Mouse (Mus musculus) C2C12 (cell line): ENCODE results near the gene Plxna2. TPM values are rescaled to one million over a fixed set of nuclear protein-coding genes. Genes with fewer than 3 reads are reported as not detected.

Experiments used
- H3K27me3 ChIP-seq: one replicate; pipeline ENCODE4 v1.6.1; 2011; ENCODE audit not compliant: control insufficient read depth, insufficient read depth, insufficient read length
- H3K36me3 ChIP-seq: one replicate; pipeline ENCODE4 v1.6.1; 2011; ENCODE audit not compliant: control insufficient read depth, insufficient read depth
- H3K4me3 ChIP-seq: one replicate; pipeline ENCODE4 v1.5.1; 2011; ENCODE audit warnings: mild to moderate bottlenecking, control low read depth; ENCODE audit not compliant: poor library complexity, insufficient read depth, severe bottlenecking
- H3K79me2 ChIP-seq: one replicate; pipeline ENCODE4 v1.6.1; 2011; ENCODE audit not compliant: control insufficient read depth, insufficient read depth
- H3K79me3 ChIP-seq: one replicate; pipeline ENCODE4 v1.6.1; 2011; ENCODE audit warnings: low read depth, control low read depth
- H3ac ChIP-seq: one replicate; pipeline ENCODE3; 2011; ENCODE audit warnings: low read depth; ENCODE audit not compliant: control insufficient read depth, insufficient read length
- CEBPB ChIP-seq: IDR thresholded peaks from one replicate; pipeline ENCODE4 v1.6.1; 2011; ENCODE audit warnings: low read depth, mild to moderate bottlenecking, control low read depth, moderate library complexity
- CTCF ChIP-seq: IDR thresholded peaks from one replicate; pipeline ENCODE4 v1.5.1; 2011; ENCODE audit not compliant: control insufficient read depth, insufficient read depth, insufficient read length
- FOSL1 ChIP-seq: IDR thresholded peaks from one replicate; pipeline ENCODE4 v1.8.0; 2011; ENCODE audit warnings: mild to moderate bottlenecking, low read length; ENCODE audit not compliant: poor library complexity, insufficient read depth, severe bottlenecking
- MAX ChIP-seq: IDR thresholded peaks from one replicate; pipeline ENCODE4 v1.6.1; 2011; ENCODE audit warnings: mild to moderate bottlenecking, control low read depth
- MYOD1 ChIP-seq: IDR thresholded peaks from one replicate; pipeline ENCODE4 v1.6.1; 2011; ENCODE audit warnings: low read depth; ENCODE audit not compliant: control insufficient read depth, insufficient read length
- MYOG ChIP-seq: IDR thresholded peaks from one replicate; pipeline ENCODE4 v1.6.1; 2011; ENCODE audit not compliant: control insufficient read depth, insufficient read length; ENCODE audit errors: extremely low read depth
- USF1 ChIP-seq: IDR thresholded peaks from one replicate; pipeline ENCODE4 v1.6.1; 2011; ENCODE audit warnings: low read depth, mild to moderate bottlenecking, control low read depth, moderate library complexity
- polyA plus RNA-seq: library from polyadenylated mRNA; unstranded; fragments of >200 nt; fragmentation: generic; extraction: Trizol; gene quantifications from one replicate; pipeline ENCODE4 v1.2.1, GENCODE M21; 2012; ENCODE audit warnings: missing spikeins

Gene Plxna2
- polyA plus RNA-seq, 1 experiment: 4.2 TPM

DNA sequence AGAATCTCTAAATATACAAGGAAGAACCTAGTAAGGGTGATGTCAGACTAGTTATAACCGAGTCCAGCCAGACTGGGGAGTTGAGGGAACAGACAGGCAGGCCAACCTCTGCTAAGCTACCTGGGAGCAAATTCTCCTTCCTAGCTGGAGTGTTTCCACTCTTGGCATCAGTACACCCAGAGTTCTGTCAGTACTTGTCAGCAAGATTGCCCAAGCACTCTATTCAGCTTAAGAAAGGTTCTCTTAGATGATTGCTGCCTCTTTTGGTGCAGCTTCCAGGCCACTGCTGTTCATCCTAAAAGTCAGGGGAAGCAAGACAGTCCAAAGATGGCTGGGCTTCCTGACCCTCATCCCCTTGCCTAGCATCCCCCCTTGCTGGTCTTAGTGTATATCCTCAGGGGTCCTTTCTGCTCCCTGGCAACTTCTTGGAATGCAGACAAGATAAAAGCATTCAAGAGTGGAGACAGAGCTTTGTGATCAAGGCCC, 24.3 kb downstream of the Plxna2 start:
- Histone ChIP-seq H3K36me3 (peaks cover 9% of the 10 kb centered on the region), H3K27me3 (no peaks in the 10 kb centered on the region), H3K79me2 (no peaks in the 10 kb centered on the region), H3K4me3 (no peak overlapping the region), H3ac (no peak overlapping the region), H3K79me3 (no peaks in the 10 kb centered on the region)
- TF ChIP-seq CTCF: no peak
- no peak for TF ChIP-seq USF1
- no peak for TF ChIP-seq MYOD1
- no peak for TF ChIP-seq FOSL1
- TF ChIP-seq CEBPB: no peak
- no peak for TF ChIP-seq MAX
- no peak for TF ChIP-seq MYOG

- Histone ChIP-seq H3K4me3 (no peak overlapping the region), H3K27me3 (no peaks in the 10 kb centered on the region), H3K79me3 (no peaks in the 10 kb centered on the region), H3K36me3 (peaks cover 9% of the 10 kb centered on the region), H3K79me2 (no peaks in the 10 kb centered on the region), H3ac (no peak overlapping the region)
- TF ChIP-seq CEBPB (no peak), FOSL1 (no peak), MYOG (no peak), MYOD1 (no peak), USF1 (no peak), CTCF (no peak), MAX (no peak)
Observed at GRCm38 (mm10) chr1:194643930-194644329, 25.9 kb downstream of the Plxna2 start.

GRCm38 (mm10) chr1:194645898-194646297, 27.9 kb downstream of the Plxna2 start:
- H3K27me3 ChIP-seq: no peaks in the 10 kb centered on the region
- TF ChIP-seq CEBPB: no peak
- no peak for TF ChIP-seq FOSL1
- no peak for TF ChIP-seq USF1
- no peak for TF ChIP-seq MAX
- no peak for TF ChIP-seq CTCF
- no peak for TF ChIP-seq MYOD1
- no peak for TF ChIP-seq MYOG
- H3K79me2 ChIP-seq: no peaks in the 10 kb centered on the region
- no peak overlapping the region for H3K4me3 ChIP-seq
- H3ac ChIP-seq: no peak overlapping the region
- H3K36me3 ChIP-seq: peaks cover 16% of the 10 kb centered on the region
- no peaks in the 10 kb centered on the region for H3K79me3 ChIP-seq

DNA sequence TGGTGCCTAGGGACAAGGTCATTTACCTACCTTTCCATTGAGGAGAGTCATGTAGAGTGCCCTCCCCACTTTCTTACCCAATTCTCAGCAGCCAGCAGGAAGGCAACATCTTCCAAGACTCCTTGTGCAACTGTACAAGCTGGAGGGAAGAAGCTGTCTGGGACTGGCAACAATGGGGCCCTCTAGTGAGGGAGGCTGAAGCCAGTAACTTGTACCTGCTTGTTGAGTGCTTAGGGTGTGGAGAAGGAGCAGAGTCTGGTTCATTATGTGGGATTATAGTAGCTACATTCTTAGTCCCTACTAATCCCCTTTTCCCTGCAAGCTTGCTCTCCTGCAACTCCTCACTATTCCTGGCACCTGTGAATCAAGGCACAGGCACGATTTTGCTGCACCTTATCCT, 32.1 kb downstream of the Plxna2 start:
- no peaks in the 10 kb centered on the region for H3K27me3 ChIP-seq
- H3K4me3 ChIP-seq: no peak overlapping the region
- no peak overlapping the region for H3ac ChIP-seq
- H3K79me3 ChIP-seq: no peaks in the 10 kb centered on the region
- H3K36me3 ChIP-seq: peaks cover 20% of the 10 kb centered on the region
- H3K79me2 ChIP-seq: no peaks in the 10 kb centered on the region
- TF ChIP-seq MAX: no peak
- TF ChIP-seq MYOG: no peak

- Histone ChIP-seq H3K4me3 (no peak overlapping the region), H3K79me2 (no peaks in the 10 kb centered on the region), H3K79me3 (no peaks in the 10 kb centered on the region), H3K36me3 (peaks cover 20% of the 10 kb centered on the region), H3ac (no peak overlapping the region), H3K27me3 (no peaks in the 10 kb centered on the region)
- no peak for TF ChIP-seq MYOD1
- TF ChIP-seq USF1: no peak
- TF ChIP-seq CEBPB: no peak
- TF ChIP-seq FOSL1: no peak
- TF ChIP-seq MAX: no peak
- TF ChIP-seq CTCF: no peak
- no peak for TF ChIP-seq MYOG
Observed at GRCm38 (mm10) chr1:194650566-194650965, 32.5 kb downstream of the Plxna2 start.

- TF ChIP-seq MYOD1 (no peak), CEBPB (no peak), CTCF (no peak), USF1 (no peak), MAX (no peak), MYOG (no peak), FOSL1 (no peak)
- Histone ChIP-seq H3K79me3 (no peaks in the 10 kb centered on the region), H3K4me3 (no peak overlapping the region), H3ac (no peak overlapping the region), H3K79me2 (no peaks in the 10 kb centered on the region), H3K27me3 (no peaks in the 10 kb centered on the region), H3K36me3 (peaks cover 20% of the 10 kb centered on the region)
Observed at GRCm38 (mm10) chr1:194651987-194652386, 34.0 kb downstream of the Plxna2 start.
